Mouse (Mus musculus) G1E (cell line): ENCODE measurements at regions not wholly inside any gene's neighbourhood (a gene's known extent, or its start where the extent isn't known, plus 50 kb on each side); places are given as distances from the start of the nearest gene placed in this dataset.

Experiments used
- CTCF ChIP-seq: IDR thresholded peaks from 2 replicates; pipeline ENCODE4 v1.5.1; 2012; ENCODE audit warnings: low read depth, low read length, inconsistent platforms, mixed read lengths
- GATA1 ChIP-seq: IDR thresholded peaks from 2 replicates; pipeline ENCODE4 v1.6.1; 2012; ENCODE audit warnings: borderline replicate concordance, low read length, inconsistent platforms, mixed read lengths

DNA sequence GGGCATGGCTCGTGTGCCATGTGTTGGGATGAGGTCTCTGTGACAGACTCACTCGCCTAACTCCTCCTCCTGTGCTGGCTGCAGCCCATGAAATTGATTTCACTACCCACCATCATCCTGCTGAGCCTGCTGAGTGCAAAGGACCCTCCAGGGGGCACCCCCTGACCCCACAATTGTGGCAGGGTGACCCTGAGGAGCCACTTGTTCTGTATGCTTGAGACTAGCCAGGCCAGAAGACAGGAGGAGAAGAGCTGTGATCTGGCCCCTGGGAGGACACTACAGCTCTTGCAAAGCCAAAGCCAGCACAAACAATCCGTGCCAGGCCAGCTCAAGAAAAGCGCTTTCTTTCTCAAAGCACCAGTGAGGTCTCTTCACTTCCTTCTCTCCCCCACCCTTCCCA is 104.7 kb upstream of the Lemd2 start:
- TF ChIP-seq CTCF (no peak), GATA1 (no peak)
